Mouse (Mus musculus) hindbrain, embryonic 11.5 days (tissue): ENCODE data around the gene Olfr1410. TPM values are rescaled to one million over a fixed set of nuclear protein-coding genes. Genes with fewer than 3 reads are reported as not detected.
A peak's percentile ranks its signal among the peaks of the same experiment; 100 is the strongest.

Experiments
- ATAC-seq: fragments of 200-750 bp; cut with Nextera tagmentation; 2 replicates; pipeline ENCODE4 v1.8.0; 2017; ENCODE audit warnings: mild to moderate bottlenecking, moderate TSS enrichment, moderate library complexity; ENCODE audit not compliant: low FRiP score
- DNase-seq: peaks from one replicate; pipeline ENCODE4 v3.0.0-alpha.2; 2015; ENCODE audit warnings: low spot score
- H3K27ac ChIP-seq: fragments of 300-500 bp; sonication (generic); 2 replicates; pipeline ENCODE4 v1.5.1; 2014; ENCODE audit warnings: mild to moderate bottlenecking, low read depth, low read length
- H3K27me3 ChIP-seq: fragments of 300-500 bp; sonication (generic); 2 replicates; pipeline ENCODE4 v1.6.1; 2014; ENCODE audit warnings: mild to moderate bottlenecking, low read length, moderate library complexity, mixed read lengths; ENCODE audit not compliant: control insufficient read depth, insufficient read depth
- H3K36me3 ChIP-seq: fragments of 300-500 bp; sonication (generic); 2 replicates; pipeline ENCODE4 v1.6.1; 2014; ENCODE audit warnings: mild to moderate bottlenecking, low read length, moderate library complexity, mixed read lengths; ENCODE audit not compliant: control insufficient read depth, insufficient read depth
- H3K4me1 ChIP-seq: fragments of 300-500 bp; sonication (generic); replicated peaks from 2 replicates; pipeline ENCODE4 v1.6.1; 2014; ENCODE audit warnings: low read length, mixed read lengths; ENCODE audit not compliant: control insufficient read depth, insufficient read depth
- H3K4me2 ChIP-seq: fragments of 300-500 bp; sonication (generic); replicated peaks from 2 replicates; pipeline ENCODE4 v1.6.1; 2014; ENCODE audit warnings: mild to moderate bottlenecking, low read depth, low read length
- H3K4me3 ChIP-seq: fragments of 300-500 bp; sonication (generic); 2 replicates; pipeline ENCODE4 v1.5.1; 2014; ENCODE audit warnings: low read depth, low read length
- H3K9ac ChIP-seq: fragments of 300-500 bp; sonication (generic); 2 replicates; pipeline ENCODE4 v1.6.1; 2014; ENCODE audit warnings: low read depth, low read length
- H3K9me3 ChIP-seq: fragments of 300-500 bp; sonication (generic); 2 replicates; pipeline ENCODE4 v1.6.1; 2016; ENCODE audit warnings: low read length; ENCODE audit not compliant: control insufficient read depth
- WGBS: fragments of 180-500 bp; shearing (Covaris S2); extraction: QIAGEN DNeasy Blood & Tissue Kit; methylation state at CpG from one replicate; pipeline ENCODE4 v1.1.7; 2014; 5-methylcytosine and 5-hydroxymethylcytosine counted together
- polyA plus RNA-seq: library from polyadenylated mRNA; unstranded; fragments of >200 nt; fragmentation: Nextera tagmentation; extraction: Ambion mirVana; gene quantifications from 2 replicates; pipeline ENCODE4 v1.2.1, GENCODE M21; 2014

Olfr1410 gene
- polyA plus RNA-seq, 1 experiment from 2014 or later = not detected

- 85% methylated on average over 1 of the region's 1 CpGs for WGBS
- 0 out of 2 replicates have a peak, but pooled peaks cover 2% of the 10 kb centered on the region for H3K4me1 ChIP-seq
- ATAC-seq = no peak
These were observed 10.5 kb downstream of the Olfr1410 start for GRCm38 (mm10) chr1:92616046-92616445.

GRCm38 (mm10) chr1:92617488-92617887 lies 11.9 kb downstream of the Olfr1410 start, which contains the start of gene Olfr12:
TSS of gene Olfr12 (plus strand) at chr1:92617788.
- H3K4me1 ChIP-seq = 0 out of 2 replicates have a peak, but pooled peaks cover 2% of the 10 kb centered on the region
- WGBS = 54% methylated on average over 2 of the region's 2 CpGs
- no peaks in the 10 kb centered on the region for H3K27me3 ChIP-seq
- no peaks in the 10 kb centered on the region for H3K36me3 ChIP-seq
- H3K9me3 ChIP-seq = no peaks in the 10 kb centered on the region
- no peak for DNase-seq
- H3K4me3 ChIP-seq = no peak within 1 kb of the TSS
- no peak within 1 kb of the TSS for H3K4me2 ChIP-seq
- H3K27ac ChIP-seq = no peak within 1 kb of the TSS
- ATAC-seq = no peak
- H3K9ac ChIP-seq = no peak within 1 kb of the TSS

More at GRCm38 (mm10) chr1:92616046-92616445, 10.5 kb downstream of the Olfr1410 start:
- Histone ChIP-seq H3K27me3 (no peaks in the 10 kb centered on the region), H3K27ac (no peak overlapping the region), H3K4me2 (no peak overlapping the region), H3K4me3 (no peak overlapping the region), H3K9ac (no peak overlapping the region), H3K36me3 (no peaks in the 10 kb centered on the region), H3K9me3 (no peaks in the 10 kb centered on the region)
- no peak for DNase-seq

GRCm38 (mm10) chr1:92618360-92618759 lies 12.8 kb downstream of the Olfr1410 start:
- ATAC-seq = no peak
- H3K9ac ChIP-seq = no peak overlapping the region
- no peaks in the 10 kb centered on the region for H3K27me3 ChIP-seq
- DNase-seq = no peak
- no peaks in the 10 kb centered on the region for H3K9me3 ChIP-seq
- H3K36me3 ChIP-seq = no peaks in the 10 kb centered on the region
- H3K27ac ChIP-seq = no peak overlapping the region
- no peak overlapping the region for H3K4me3 ChIP-seq
- WGBS = 72% methylated on average over 4 of the region's 4 CpGs
- H3K4me1 ChIP-seq = 0 out of 2 replicates have a peak, but pooled peaks cover 2% of the 10 kb centered on the region
- no peak overlapping the region for H3K4me2 ChIP-seq

DNA sequence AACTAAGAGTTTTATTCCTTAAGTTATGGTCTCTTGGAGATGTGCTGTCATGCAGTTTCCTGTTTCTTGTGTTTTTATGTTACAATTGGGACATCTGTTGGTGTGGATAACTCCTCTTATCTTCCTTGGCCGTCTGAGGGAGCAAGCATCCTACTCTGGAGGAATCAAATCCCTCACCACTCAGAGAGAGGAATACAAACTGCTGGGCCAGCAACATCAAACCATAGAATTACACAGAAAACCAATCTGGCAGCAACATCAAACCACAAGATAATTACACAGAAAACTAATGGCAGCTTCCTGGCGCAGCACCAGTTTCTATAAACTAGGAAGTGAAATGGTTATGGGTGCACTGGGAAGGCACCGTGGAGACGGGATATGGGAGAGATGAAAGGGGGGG lies 22.6 kb downstream of the Olfr1410 start:
- no peaks in the 10 kb centered on the region for H3K27me3 ChIP-seq
- no peaks in the 10 kb centered on the region for H3K9me3 ChIP-seq
- no peaks in the 10 kb centered on the region for H3K36me3 ChIP-seq
- H3K4me1 ChIP-seq = no peaks in the 10 kb centered on the region
- no peak overlapping the region for H3K4me3 ChIP-seq
- ATAC-seq = no peak
- no peak overlapping the region for H3K27ac ChIP-seq
- H3K9ac ChIP-seq = no peak overlapping the region
- no peak overlapping the region for H3K4me2 ChIP-seq
- DNase-seq = no peak
- 85% methylated on average over 4 of the region's 4 CpGs for WGBS

DNA sequence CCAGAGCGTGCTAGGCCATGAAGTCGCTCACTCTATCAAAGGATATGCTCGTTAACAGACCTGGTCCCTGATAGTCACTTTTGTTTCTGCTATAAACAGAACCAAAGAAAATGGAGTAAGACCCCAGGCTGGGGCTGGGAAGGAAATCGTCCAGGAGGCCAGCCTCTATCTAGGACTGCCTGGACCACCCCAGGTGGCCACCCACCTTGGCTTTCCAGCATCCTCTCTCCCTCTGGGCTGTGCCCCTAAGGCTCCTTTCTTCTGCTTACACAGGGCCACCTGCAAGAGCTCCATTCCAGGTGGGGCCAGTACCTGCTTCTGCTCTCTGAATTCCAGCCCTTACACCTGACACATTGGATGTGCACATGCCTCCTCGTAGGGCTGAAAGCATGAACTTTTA lies 26.6 kb downstream of the Olfr1410 start:
- Histone ChIP-seq H3K27me3 (no peaks in the 10 kb centered on the region), H3K36me3 (no peaks in the 10 kb centered on the region; the same call in 1 of the 2 replicates), H3K9me3 (no peaks in the 10 kb centered on the region), H3K9ac (no peak overlapping the region), H3K4me2 (no peak overlapping the region), H3K4me1 (no peaks in the 10 kb centered on the region), H3K4me3 (no peak overlapping the region), H3K27ac (no peak overlapping the region)
- DNase-seq (no peak), ATAC-seq (no peak)
- WGBS = 81% methylated on average over 5 of the region's 5 CpGs

- Histone ChIP-seq H3K36me3 (no peaks in the 10 kb centered on the region; the same call in 1 of the 2 replicates), H3K27me3 (no peaks in the 10 kb centered on the region), H3K4me3 (no peak overlapping the region), H3K4me2 (no peak overlapping the region), H3K4me1 (no peaks in the 10 kb centered on the region), H3K9me3 (no peaks in the 10 kb centered on the region), H3K27ac (no peak overlapping the region), H3K9ac (no peak overlapping the region)
- ATAC-seq (no peak), DNase-seq (no peak)
- 66% methylated on average over 6 of the region's 6 CpGs for WGBS
These were observed 27.4 kb downstream of the Olfr1410 start for GRCm38 (mm10) chr1:92632948-92633347.

DNA sequence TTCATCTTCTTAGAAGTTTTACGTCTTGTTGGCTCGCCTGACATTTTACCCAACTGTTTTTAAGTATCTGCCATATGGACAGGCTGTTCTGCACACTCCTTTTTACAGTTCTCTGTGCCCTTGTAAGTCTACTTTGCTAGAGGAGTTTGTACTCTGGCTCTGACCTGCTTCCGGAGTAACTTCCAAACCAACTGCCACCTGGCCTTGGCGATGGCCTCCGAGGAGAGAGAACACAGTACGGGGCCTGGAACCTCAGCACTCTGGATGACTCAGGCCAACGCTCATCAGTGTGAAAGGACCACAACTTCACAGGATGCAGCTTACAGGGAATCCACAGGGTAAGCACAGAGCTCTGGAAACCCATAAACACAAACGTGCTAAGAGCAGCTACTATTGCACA lies 28.1 kb downstream of the Olfr1410 start:
- DNase-seq (no peak), ATAC-seq (no peak)
- 87% methylated on average over 8 of the region's 8 CpGs for WGBS
- H3K9ac ChIP-seq = no peak overlapping the region
- no peak overlapping the region for H3K4me3 ChIP-seq
- no peaks in the 10 kb centered on the region for H3K27me3 ChIP-seq
- H3K4me1 ChIP-seq = no peaks in the 10 kb centered on the region
- H3K36me3 ChIP-seq = no peaks in the 10 kb centered on the region; the same call in 1 of the 2 replicates
- no peaks in the 10 kb centered on the region for H3K9me3 ChIP-seq
- H3K27ac ChIP-seq = no peak overlapping the region
- H3K4me2 ChIP-seq = no peak overlapping the region

GRCm38 (mm10) chr1:92634569-92634968 lies 29.0 kb downstream of the Olfr1410 start:
- Histone ChIP-seq H3K9me3 (no peaks in the 10 kb centered on the region), H3K4me1 (no peaks in the 10 kb centered on the region), H3K27me3 (no peaks in the 10 kb centered on the region), H3K4me3 (no peak overlapping the region), H3K36me3 (no peaks in the 10 kb centered on the region; the same call in 1 of the 2 replicates), H3K9ac (no peak overlapping the region), H3K27ac (peak overlapping the region; percentile 30; the same call in 1 of the 2 replicates), H3K4me2 (no peak overlapping the region)
- DNase-seq (no peak), ATAC-seq (peak; percentile 21; the same call in 1 of the 2 replicates)
- 65% methylated on average over 1 of the region's 1 CpGs for WGBS

DNA sequence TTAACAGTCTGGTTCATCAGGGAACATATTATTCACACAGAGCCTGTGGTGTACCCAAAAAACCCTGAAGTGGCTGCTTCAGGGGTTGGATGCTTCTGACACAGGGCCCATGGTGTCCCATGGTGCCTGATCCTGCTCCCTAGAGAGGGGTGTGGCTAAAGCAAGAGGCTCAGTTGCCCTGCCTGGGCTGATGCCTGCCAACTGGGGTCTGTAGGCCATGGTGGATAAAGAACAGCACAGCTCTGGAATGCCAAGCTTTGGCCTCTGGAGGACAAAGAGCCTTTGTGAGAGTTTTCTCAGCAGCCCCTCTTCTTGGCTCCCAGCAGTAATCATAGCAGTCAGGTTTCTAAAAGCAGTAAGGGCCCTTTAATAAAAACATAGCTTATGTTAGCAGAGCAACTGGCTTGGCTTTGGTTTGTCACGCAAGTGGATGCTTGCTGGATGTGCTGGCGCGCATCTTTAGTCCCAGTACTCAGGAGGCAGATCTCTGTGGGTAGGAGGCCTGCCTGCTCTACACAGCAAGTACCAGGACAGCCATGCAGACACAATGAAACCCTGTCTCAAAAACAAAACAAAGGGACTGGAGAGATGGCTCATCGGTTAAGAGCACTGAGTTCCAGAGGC lies 29.5 kb downstream of the Olfr1410 start:
- ATAC-seq = peak; percentile 69
- peak overlapping the region; percentile 30; the same call in 1 of the 2 replicates for H3K27ac ChIP-seq
- no peaks in the 10 kb centered on the region for H3K27me3 ChIP-seq
- no peaks in the 10 kb centered on the region for H3K9me3 ChIP-seq
- H3K36me3 ChIP-seq = no peaks in the 10 kb centered on the region; the same call in 1 of the 2 replicates
- no peak overlapping the region for H3K4me3 ChIP-seq
- H3K9ac ChIP-seq = no peak overlapping the region
- no peaks in the 10 kb centered on the region for H3K4me1 ChIP-seq
- H3K4me2 ChIP-seq = no peak overlapping the region
- WGBS = 73% methylated on average over 4 of the region's 4 CpGs
- peak; percentile 22 for DNase-seq
